Mouse (Mus musculus): ENCODE measurements around the gene Rab30.
"Not testable (repeated sequence)": the region's sequence is repeated elsewhere in the genome, so short reads cannot be mapped to it uniquely, and the experiment has no call there.

Gene Rab30

GRCm38 (mm10) chr7:92741152-92741860 lies at the start of gene Rab30:
Gene Rab30 (plus strand): TSS chr7:92741603.
- peak; percentile 89 for DNase-seq

GRCm38 (mm10) chr7:92696395-92696794 lies 45.0 kb upstream of the Rab30 start:
- peak; percentile 4 for DNase-seq

DNA sequence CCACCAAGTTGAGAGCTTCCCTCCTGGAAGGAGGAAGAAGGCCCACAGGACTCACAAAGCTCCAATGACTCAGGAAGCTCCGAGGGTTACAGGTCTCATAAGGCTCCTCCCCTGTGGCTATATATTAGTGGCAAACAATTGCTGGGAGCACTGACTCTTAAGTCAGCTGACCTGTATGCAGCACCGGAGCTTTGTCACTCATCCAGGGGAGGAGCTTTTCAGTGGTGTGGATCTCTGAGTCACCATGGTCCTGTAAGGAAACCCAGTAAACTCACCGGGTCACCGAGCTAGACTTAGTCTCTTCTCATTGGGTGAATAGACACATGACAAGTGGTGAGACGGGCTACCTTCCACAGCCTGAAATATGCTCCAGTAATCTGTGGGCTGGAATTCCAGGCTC lies 42.6 kb upstream of the Rab30 start:
- no peak for DNase-seq

DNA sequence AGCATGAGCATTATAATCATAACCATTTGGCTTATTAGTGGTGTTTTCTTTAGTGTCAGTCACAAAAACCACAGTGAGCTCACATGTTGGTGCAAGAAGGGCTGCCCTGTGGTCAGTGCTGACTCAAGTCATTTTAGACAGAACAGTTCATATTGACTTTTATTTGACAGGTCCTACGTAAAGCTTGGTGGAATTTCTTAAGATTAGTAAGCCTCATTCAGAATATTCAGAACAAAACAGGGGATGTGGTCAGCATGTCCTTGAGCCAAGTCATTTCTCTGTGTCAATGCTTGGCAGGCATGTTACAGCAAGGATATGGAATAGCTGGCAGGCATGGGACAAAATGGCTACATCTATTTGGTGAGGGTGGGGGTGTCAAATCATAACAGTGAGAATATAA lies 37.7 kb upstream of the Rab30 start:
- no peak for DNase-seq

GRCm38 (mm10) chr7:92705534-92705933 lies 35.9 kb upstream of the Rab30 start:
- no peak for DNase-seq

- no peak for DNase-seq
These were observed 34.7 kb upstream of the Rab30 start for GRCm38 (mm10) chr7:92706711-92707110.

GRCm38 (mm10) chr7:92709573-92709972 lies 31.8 kb upstream of the Rab30 start:
- DNase-seq: no peak

- DNase-seq: no peak
These were observed 29.8 kb upstream of the Rab30 start for GRCm38 (mm10) chr7:92711593-92711992.

- no peak for DNase-seq
These were observed 26.3 kb upstream of the Rab30 start for GRCm38 (mm10) chr7:92715055-92715454.

- DNase-seq: no peak
These were observed 21.1 kb upstream of the Rab30 start for GRCm38 (mm10) chr7:92720156-92720905.

DNA sequence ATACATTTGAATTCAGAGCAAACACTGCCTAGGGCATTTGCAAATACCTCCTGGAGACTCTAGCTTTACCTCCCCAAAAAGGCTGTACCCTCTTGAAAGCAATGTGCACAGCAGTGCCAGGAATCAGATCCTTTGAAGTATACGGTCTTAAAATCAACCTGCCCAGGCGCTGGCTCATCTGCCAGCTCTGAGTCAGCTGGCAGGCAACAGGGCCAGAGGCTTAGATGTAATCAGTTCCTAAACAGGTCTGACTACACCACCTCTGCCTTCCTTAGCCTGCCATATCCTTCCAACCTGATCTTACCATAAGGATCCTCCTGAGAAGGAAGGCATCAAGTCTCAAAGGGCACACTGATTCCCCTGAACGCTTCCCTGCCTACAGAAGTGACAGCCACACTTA lies 17.7 kb upstream of the Rab30 start:
- DNase-seq: no peak

DNA sequence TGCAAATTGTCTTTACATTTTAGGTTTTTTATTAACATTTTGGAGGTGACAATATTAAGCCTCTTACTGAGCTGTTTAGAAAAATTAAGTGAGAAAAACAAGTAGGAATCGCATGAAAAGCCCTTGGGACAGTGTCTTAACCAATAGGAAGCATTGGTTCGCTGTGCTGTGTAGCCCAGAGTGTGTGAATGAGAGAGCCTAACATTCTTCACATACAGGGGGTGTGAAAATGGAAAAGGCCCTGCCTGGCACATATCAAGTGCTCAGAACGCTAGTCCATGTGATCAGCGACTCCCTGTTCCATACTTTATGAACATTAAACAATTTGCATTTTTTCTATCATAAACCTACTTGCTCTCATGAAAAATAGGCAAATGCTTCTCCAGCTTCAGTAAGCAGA lies 17.1 kb upstream of the Rab30 start:
- no peak for DNase-seq

DNA sequence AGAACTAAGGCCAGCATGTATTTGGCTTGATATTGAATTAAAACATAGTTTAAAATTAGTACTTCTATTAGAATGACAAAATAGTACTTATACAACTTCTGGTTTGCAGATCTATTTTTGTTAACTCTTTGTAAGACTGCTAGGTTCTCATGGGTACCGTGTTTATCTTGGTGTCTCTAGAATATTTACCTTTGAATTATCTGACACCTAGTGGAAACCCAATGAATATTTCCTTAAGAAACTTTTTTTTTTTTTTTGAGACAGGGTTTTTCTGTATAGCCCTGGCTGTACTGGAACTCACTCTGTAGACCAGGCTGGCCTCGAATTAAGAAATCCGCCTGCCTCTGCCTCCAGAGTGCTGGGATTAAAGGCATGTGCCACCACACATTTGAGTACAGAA lies 11.8 kb upstream of the Rab30 start:
- DNase-seq: not testable (repeated sequence)

DNA sequence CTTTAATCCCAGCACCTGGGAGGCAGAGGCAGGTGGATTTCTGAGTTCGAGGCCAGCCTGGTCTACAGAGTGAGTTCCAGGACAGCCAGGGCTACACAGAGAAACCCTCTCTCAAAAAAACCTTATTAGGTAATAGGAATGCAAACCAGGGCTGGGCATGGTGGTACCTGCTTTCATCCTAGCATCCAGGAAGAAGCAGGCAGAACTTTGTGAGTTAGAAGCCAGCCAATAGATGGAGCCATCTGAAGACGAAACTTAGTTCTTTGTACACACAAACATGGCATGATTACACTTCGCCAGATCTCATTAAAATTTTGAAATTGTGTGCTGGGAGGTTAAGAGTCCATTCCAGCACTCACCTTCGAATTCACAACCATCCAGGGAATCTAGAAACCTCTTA lies 10.9 kb upstream of the Rab30 start:
- no peak for DNase-seq

- DNase-seq: no peak
These were observed 10.4 kb upstream of the Rab30 start for GRCm38 (mm10) chr7:92730959-92731358.

- no peak for DNase-seq
These were observed 9.3 kb upstream of the Rab30 start for GRCm38 (mm10) chr7:92732136-92732535.

- no peak for DNase-seq
These were observed 3.8 kb upstream of the Rab30 start for GRCm38 (mm10) chr7:92737560-92737959.

DNA sequence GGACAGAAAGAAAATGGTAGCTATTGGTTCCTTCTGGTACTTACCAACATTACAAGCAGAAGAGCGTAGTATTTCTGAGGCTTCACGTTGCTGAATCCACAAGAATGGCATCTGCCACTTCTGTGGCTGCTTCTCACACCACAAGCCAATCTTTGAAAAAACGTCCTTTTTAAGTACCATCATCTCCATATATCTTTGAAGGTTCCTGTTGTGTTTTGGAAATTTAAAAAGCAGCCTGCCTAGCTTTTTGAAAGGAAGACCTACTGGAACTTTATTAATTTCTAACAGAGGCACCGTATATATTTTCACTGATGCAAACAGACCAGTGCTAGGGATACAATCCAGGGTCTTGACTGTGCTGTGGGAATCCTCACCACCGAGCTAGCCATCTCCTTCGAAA lies 1.4 kb upstream of the Rab30 start:
- DNase-seq: no peak

GRCm38 (mm10) chr7:92740411-92741115 lies 840 bp upstream of the Rab30 start:
- no peak for DNase-seq

DNA sequence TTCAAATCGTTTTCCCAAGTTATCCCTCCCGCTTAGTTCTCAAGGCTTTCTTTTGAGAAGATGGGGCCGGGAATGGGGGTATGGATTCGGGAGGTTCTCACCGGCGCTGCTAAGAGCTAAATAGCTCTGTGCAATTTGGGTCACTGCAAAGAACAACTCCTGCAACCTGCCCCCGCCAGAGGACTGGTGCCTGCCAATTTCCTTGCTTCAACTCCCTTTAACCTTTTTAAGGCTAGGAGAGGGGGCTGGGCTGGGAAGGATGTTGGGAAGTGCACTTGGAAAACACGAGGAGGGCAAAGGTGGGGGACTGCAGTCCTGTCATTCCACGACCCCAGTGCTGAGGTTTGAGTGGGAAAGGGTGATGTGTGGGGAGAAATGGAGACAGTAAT lies 452 bp downstream of the Rab30 start:
- no peak for DNase-seq

DNA sequence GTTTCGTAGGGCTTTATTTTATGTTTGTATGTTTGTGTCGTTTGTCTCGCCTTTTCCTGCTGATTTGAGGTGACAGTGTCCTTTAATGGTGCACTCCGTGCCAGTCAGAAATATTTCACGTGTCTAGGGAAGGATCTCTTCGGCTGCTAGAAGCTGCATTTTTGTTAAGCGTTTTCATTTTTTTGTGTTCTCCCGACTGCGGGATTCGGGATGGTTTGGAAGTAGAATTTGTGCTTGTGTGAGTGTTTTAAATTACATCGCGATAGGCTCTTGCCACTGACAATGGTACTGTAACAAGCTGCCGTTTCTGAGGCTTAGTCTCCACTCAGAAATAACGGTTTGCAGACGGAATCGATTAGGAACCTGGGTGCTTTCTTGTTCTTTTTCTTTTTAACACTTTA lies 938 bp downstream of the Rab30 start:
- DNase-seq: peak; percentile 20

DNA sequence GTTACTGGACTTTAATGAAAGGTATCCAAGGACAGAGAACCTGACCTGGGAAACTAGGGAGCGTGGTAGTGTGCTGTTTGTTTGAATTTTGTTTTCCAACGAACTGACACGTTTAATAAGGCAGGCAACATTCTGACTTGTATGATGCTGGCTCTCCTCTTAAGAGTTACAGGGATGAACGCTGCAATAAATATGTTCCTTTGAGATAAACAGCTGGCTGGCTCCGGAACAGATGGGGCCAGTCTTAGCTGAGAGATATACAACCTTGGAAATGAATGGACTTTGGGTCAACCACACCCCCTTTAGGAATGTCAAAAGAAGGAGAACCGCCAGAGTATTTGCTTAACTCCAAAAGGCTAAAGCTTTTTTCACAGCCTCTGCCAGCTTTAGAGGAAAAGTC lies 1.4 kb downstream of the Rab30 start:
- no peak for DNase-seq

DNA sequence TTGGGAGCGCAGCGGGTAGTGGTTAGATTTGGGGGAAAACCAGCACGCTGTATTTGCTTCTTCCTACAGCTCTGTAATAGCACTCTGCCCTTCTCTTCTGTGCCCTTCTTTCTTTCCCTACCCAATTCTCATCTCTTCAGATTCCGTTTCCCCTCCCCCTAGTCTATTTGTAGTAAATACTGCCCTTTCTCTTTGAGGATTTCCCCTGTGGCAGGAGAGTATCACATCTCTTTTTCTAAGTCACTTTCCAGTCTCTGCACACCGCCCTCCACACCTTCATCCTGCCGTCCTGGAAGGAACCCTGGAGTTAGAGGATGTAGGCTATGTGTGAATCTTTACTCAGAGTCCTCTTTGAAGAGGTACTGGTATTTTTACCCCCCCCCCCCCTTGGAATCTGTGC lies 1.9 kb downstream of the Rab30 start:
- no peak for DNase-seq

GRCm38 (mm10) chr7:92750395-92750794 lies 9.0 kb downstream of the Rab30 start:
- DNase-seq: no peak

Data from kidney, adult 18-20 months (tissue).